Mouse (Mus musculus) heart, postnatal 0 days (tissue): ENCODE data around the gene Ebf3. TPM values are rescaled to one million over a fixed set of nuclear protein-coding genes. Genes with fewer than 3 reads are reported as not detected.
A peak's percentile ranks its signal among the peaks of the same experiment; 100 is the strongest.

Experiments
- ATAC-seq: fragments of 200-750 bp; cut with Nextera tagmentation; 2 replicates; pipeline ENCODE4 v1.8.0; 2017; ENCODE audit warnings: low read depth, moderate number of reproducible peaks, moderate library complexity; ENCODE audit not compliant: insufficient read depth
- DNase-seq: peaks from one replicate; pipeline ENCODE4 v3.0.0-alpha.2; 2016; ENCODE audit warnings: low spot score
- H3K27ac ChIP-seq: fragments of 300-500 bp; sonication (generic); 2 replicates; pipeline ENCODE4 v1.5.1; 2014; ENCODE audit warnings: low read depth, mild to moderate bottlenecking
- H3K27me3 ChIP-seq: fragments of 300-500 bp; sonication (generic); 2 replicates; pipeline ENCODE4 v1.6.1; 2014; ENCODE audit warnings: low read length, mixed read lengths; ENCODE audit not compliant: control insufficient read depth, insufficient read depth
- H3K36me3 ChIP-seq: fragments of 300-500 bp; sonication (generic); replicated peaks from 2 replicates; pipeline ENCODE4 v1.6.1; 2014; ENCODE audit warnings: low read length, mixed read lengths; ENCODE audit not compliant: control insufficient read depth, insufficient read depth
- H3K4me1 ChIP-seq: fragments of 300-500 bp; sonication (generic); 2 replicates; pipeline ENCODE4 v1.6.1; 2014; ENCODE audit warnings: antibody characterized with exemption; ENCODE audit not compliant: control insufficient read depth, insufficient read depth
- H3K4me2 ChIP-seq: fragments of 300-500 bp; sonication (generic); 2 replicates; pipeline ENCODE4 v1.6.1; 2014; ENCODE audit warnings: low read depth, mild to moderate bottlenecking, low read length, moderate library complexity
- H3K4me3 ChIP-seq: fragments of 300-500 bp; sonication (generic); 2 replicates; pipeline ENCODE4 v1.5.1; 2014; ENCODE audit warnings: low read depth, low read length
- H3K9ac ChIP-seq: fragments of 300-500 bp; sonication (generic); replicated peaks from 2 replicates; pipeline ENCODE4 v1.6.1; 2014; ENCODE audit warnings: low read depth, low read length, mixed read lengths
- H3K9me3 ChIP-seq: fragments of 300-500 bp; sonication (generic); replicated peaks from 2 replicates; pipeline ENCODE4 v1.6.1; 2016; ENCODE audit warnings: low read length; ENCODE audit not compliant: control insufficient read depth
- CTCF ChIP-seq: IDR thresholded peaks from 2 replicates; pipeline ENCODE4 v1.5.1; 2016; ENCODE audit warnings: antibody characterized with exemption, control low read depth, low read depth
- EP300 ChIP-seq: IDR thresholded peaks from 2 replicates; pipeline ENCODE4 v1.6.1; 2016; ENCODE audit warnings: antibody characterized with exemption, low read depth
- whole genome bisulfite sequencing: fragments of 180-500 bp; shearing (Covaris S2); extraction: QIAGEN DNeasy Blood & Tissue Kit; methylation state at CpG from one replicate; pipeline ENCODE4 v1.1.7; 2014; 5-methylcytosine and 5-hydroxymethylcytosine counted together
- polyA plus RNA-seq: library from polyadenylated mRNA; unstranded; fragments of >200 nt; fragmentation: Nextera tagmentation; extraction: Ambion mirVana; gene quantifications from 2 replicates; pipeline ENCODE4 v1.2.1, GENCODE M21; 2015
- total RNA-seq: library from RNA; depleted of rRNA; stranded (reverse); fragments of >200 nt; gene quantifications from 2 replicates; pipeline ENCODE4 v1.2.3, GENCODE M21; 2014; ENCODE audit warnings: low replicate concordance

The Ebf3 gene
- total and polyA plus RNA-seq, 2 experiments from 2014 or later = 1.1 to 3.7 TPM

DNA sequence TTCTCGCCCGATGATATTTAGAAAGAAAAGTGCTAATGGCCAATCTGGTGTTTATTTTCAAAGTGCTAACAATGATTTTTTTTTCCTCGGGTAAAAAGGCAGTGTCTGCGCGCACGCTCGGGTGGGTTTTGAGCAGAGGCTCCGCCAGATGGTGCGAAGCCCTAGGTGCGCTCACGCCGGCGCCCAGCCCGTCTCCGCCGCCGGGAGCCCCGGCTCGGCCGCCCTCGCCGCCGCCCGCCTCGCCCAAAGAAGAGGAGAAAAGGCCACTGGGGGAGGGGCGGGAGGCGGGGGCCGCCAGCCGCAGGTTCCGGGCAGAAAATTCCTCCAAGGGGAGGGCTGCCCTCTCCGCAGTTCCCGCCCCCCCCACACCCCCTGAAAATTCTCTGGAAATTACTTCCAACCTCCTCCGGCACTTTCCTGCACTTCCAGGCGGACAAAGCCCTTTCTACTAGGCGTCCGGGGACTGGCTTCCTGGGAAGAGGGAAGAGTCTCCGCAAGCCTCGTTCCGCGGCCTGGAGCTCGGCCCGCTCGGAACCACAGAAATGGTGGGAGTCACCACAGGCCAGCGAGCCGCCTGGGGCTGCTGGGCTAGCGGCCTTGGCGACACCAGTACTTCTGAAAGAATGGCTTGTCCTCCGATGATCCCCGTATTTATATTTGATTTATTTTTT is 4.0 kb downstream of the Ebf3 start:
- H3K36me3 ChIP-seq = no peaks in the 10 kb centered on the region
- ATAC-seq (no peak), DNase-seq (no peak)
- WGBS = 2% methylated on average over 42 of the region's 49 CpGs
- peak overlapping the region; percentile 78 for H3K27ac ChIP-seq
- peaks cover 94% of the 10 kb centered on the region for H3K27me3 ChIP-seq
- H3K4me3 ChIP-seq = peak overlapping the region; percentile 70
- no peaks in the 10 kb centered on the region for H3K9me3 ChIP-seq
- H3K4me2 ChIP-seq = peak overlapping the region; percentile 73
- H3K9ac ChIP-seq = peak overlapping the region; percentile 36
- TF ChIP-seq CTCF = no peak
- TF ChIP-seq EP300 = no peak
- H3K4me1 ChIP-seq = peaks cover 7% of the 10 kb centered on the region; the same call in 1 of the 2 replicates

DNA sequence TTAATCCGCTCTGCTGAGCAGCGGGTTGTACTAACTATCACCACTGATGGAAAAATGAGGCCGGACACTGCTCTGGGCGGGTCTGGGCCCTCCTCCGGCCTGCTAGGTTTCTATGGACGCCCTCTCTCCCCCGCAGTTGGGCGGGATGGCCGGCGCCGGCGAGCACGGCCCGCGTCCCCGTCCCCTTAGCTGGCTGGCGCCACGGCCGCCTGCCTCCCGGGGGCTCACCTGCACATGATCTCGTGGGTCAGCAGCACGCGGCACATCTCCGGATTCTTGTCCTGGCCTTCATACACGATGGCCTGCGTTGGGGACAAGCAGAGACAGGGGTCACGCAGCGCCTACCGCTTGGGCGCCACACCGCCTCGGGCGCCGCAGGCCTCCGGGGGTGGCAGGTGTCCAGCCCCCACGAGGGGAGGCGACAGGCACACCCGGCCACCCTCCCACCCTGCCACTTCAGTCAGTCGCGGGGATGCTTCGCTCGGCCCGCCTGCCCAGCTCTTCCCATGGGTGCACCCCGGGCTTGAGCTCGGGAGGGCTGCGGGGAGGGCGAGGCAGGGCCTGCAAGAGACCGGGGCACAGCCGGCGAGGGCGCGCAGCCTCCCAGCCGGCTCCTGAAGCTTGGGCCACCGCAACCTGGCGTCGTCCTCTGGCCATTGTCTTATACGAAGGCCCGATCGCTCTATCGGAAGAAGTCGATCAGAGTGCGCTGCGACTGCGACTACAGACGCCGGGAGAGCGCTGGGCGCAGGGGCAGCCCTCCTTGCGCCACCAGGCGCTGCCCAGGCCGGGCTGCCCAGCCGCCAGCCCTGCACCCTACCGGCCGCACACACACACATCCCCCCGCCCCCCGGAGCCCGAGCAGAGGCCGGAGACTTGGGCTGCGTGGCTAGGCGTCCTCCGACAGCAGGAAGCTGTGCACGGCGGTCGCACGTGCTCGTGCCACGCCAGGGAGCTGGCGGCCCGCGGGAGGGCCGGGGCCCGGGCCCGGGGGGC is 4.9 kb downstream of the Ebf3 start:
- Histone ChIP-seq H3K27me3 (peaks cover 93% of the 10 kb centered on the region), H3K36me3 (no peaks in the 10 kb centered on the region), H3K4me1 (peaks cover 7% of the 10 kb centered on the region; the same call in 1 of the 2 replicates), H3K9ac (peak overlapping the region; percentile 36), H3K9me3 (no peaks in the 10 kb centered on the region), H3K4me2 (peak overlapping the region; percentile 73), H3K27ac (peak overlapping the region; percentile 78), H3K4me3 (peak overlapping the region; percentile 70)
- DNase-seq (no peak), ATAC-seq (peak; percentile 59; the same call in 1 of the 2 replicates)
- WGBS = 3% methylated on average over 92 of the region's 93 CpGs
- TF ChIP-seq CTCF = no peak
- TF ChIP-seq EP300 = no peak

DNA sequence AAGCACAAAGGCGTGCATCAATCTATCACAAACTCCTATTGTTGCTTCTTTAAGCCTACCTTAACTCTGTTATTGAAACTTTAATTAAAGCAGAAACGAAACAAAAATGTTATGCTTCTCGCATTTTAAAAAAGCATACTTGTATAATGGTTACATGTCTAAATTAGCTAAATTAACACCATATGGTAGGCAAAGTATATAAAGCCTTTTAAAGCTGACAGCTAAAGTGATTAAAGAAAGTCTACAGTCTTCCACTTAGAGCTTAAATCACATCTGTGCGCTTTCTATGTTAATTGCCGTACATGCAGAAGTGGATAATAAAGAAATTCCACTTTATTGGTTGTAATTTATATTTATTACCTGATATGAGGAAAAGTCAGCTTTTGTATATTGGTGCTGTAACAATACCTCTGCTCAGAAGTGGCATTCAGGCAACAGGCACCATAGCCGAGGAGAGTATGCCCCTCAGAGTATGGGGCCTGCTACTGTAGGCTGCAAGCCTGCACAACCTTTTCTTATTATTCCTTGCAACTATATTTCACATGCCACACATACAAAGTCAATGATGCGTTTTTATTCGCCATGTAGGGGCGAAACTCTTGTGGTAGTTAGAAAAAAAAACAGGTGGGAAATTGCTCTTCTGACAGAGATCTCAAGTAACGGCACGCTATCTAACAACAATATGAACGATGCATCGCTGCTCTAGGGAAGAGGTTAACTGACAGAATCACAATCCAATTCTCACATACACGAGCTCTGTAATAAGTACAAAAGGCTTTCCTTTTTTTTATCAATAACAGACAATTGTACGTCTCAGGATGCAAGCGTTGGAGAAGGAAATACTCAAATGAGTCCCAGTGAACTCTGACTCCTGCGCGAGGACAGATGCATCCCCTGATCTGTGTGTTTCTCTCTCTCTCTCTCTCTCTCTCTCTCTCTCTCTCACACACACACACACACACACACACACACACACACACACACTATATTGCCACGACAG is 5.9 kb downstream of the Ebf3 start:
- H3K4me1 ChIP-seq = peaks cover 7% of the 10 kb centered on the region; the same call in 1 of the 2 replicates
- H3K27me3 ChIP-seq = peaks cover 95% of the 10 kb centered on the region
- no peak for ATAC-seq
- 40% methylated on average over 19 of the region's 19 CpGs for WGBS
- H3K27ac ChIP-seq = 0 out of 2 replicates have a peak overlapping the region, but pooled peaks have one; percentile 78
- DNase-seq = no peak
- H3K9me3 ChIP-seq = no peaks in the 10 kb centered on the region
- no peaks in the 10 kb centered on the region for H3K36me3 ChIP-seq
- H3K9ac ChIP-seq = no peak overlapping the region
- peak overlapping the region; percentile 73 for H3K4me2 ChIP-seq
- no peak for TF ChIP-seq EP300
- TF ChIP-seq CTCF = peak; percentile 36
- H3K4me3 ChIP-seq = peak overlapping the region; percentile 70; the same call in 1 of the 2 replicates

DNA sequence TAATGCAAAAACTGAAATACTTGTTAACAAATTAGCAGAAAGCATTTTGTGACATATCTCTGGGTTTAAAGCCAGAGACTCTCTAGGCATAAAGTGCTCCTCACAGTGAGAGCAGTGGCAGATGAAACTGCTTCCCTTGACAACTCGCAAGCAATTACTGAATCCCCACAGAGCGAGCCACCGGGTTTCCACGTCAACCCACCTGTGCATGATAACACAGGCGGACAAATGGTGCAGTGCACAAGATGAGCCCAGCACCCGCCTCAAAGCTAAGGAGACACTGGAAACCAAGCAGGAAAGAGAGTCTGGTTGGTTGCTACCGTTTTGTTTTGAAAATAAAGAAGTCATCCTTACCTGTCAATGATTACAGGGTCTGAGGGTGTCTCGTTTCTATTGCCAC is 7.1 kb downstream of the Ebf3 start:
- DNase-seq = no peak
- H3K4me1 ChIP-seq = peaks cover 7% of the 10 kb centered on the region; the same call in 1 of the 2 replicates
- peaks cover 90% of the 10 kb centered on the region for H3K27me3 ChIP-seq
- 41% methylated on average over 8 of the region's 8 CpGs for WGBS
- no peaks in the 10 kb centered on the region for H3K9me3 ChIP-seq
- H3K9ac ChIP-seq = no peak overlapping the region
- no peak for TF ChIP-seq CTCF
- no peak for TF ChIP-seq EP300
- H3K27ac ChIP-seq = no peak overlapping the region
- no peaks in the 10 kb centered on the region for H3K36me3 ChIP-seq
- no peak overlapping the region for H3K4me3 ChIP-seq
- no peak overlapping the region for H3K4me2 ChIP-seq
- ATAC-seq = no peak
